Mouse (Mus musculus) olfactory bulb, adult 2 months (tissue): Measurements from ENCODE around the gene 1600014C23Rik.

Experiments
- CTCF ChIP-seq: fragments of 200-500 bp; IDR thresholded peaks from 2 replicates; pipeline ENCODE4 v1.5.1; 2012; ENCODE audit warnings: low read depth, mild to moderate bottlenecking, low read length, moderate library complexity; ENCODE audit not compliant: insufficient read depth
- POLR2A ChIP-seq: fragments of 200-500 bp; IDR thresholded peaks from 2 replicates; pipeline ENCODE4 v1.6.1; 2012; ENCODE audit warnings: mild to moderate bottlenecking, low read depth, low read length, moderate library complexity; ENCODE audit not compliant: insufficient read depth

GRCm38 (mm10) chr17:45727983-45728723, 5.5 kb downstream of the 1600014C23Rik start:
- TF ChIP-seq POLR2A (no peak), CTCF (no peak)
